Mouse (Mus musculus): ENCODE measurements around the gene Dip2a. TPM values are rescaled to one million over a fixed set of nuclear protein-coding genes. Genes with fewer than 3 reads are reported as not detected.

Dip2a gene
- polyA plus RNA-seq, 1 experiment from 2014 or later = 14.9 TPM

DNA sequence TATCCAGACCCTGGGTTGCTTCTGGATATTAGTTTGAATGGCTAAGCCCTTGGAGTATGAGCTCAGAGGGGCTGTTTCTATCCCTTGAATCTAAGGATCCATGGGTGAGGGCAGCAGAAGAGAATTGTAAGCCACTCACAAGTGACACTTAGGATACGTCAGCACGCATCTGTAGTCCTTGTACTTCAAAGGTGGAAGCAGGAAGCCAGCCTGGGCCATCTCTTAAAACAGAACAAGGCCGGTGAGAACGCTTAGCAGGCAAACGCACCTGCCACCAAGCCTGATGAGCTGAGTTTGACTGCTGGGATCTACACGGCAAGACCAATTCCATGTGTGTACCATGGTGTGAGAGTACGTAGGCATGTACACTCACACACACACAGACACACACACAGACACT is 87.9 kb downstream of the Dip2a start:
- Histone ChIP-seq H3K36me3 (peaks cover 17% of the 10 kb centered on the region), H3K4me3 (no peak overlapping the region), H3K4me2 (no peak overlapping the region), H3K9me3 (no peaks in the 10 kb centered on the region), H3K27ac (no peak overlapping the region), H3K9ac (no peak overlapping the region), H3K4me1 (replicated peaks) (peaks cover 24% of the 10 kb centered on the region), H3K27me3 (no peaks in the 10 kb centered on the region)
- no peak for ATAC-seq (ENCODE audit: low FRiP score)
- WGBS = 97% methylated on average over 7 of the region's 7 CpGs

DNA sequence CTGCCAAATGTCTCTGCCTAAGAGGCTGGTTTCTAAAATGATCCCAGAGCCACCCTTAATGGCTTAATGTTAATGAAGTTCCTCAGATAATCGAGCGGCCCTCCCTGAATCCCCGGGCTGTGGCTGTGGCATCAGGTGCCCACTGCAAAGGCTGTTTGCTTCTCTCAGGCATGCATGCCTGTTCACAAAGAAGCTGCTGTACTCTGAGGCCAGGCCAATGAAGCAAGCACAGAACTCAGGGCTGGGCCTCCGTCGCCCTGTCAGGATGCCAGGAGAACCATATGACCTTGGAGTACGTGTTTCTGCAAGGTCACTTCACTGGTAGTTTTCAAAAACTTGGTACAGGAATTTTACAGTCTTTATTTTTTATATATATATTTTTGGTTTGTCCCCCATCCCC is 89.5 kb downstream of the Dip2a start:
- WGBS = 60% methylated on average over 6 of the region's 6 CpGs
- H3K4me3 ChIP-seq = no peak overlapping the region
- peaks cover 24% of the 10 kb centered on the region for H3K4me1 ChIP-seq (replicated peaks)
- peaks cover 11% of the 10 kb centered on the region; the same call in 1 of the 2 replicates for H3K36me3 ChIP-seq
- ATAC-seq (ENCODE audit: low FRiP score) = no peak
- H3K27ac ChIP-seq = no peak overlapping the region
- H3K9ac ChIP-seq = no peak overlapping the region
- no peaks in the 10 kb centered on the region for H3K9me3 ChIP-seq
- H3K27me3 ChIP-seq = no peaks in the 10 kb centered on the region
- H3K4me2 ChIP-seq = no peak overlapping the region

DNA sequence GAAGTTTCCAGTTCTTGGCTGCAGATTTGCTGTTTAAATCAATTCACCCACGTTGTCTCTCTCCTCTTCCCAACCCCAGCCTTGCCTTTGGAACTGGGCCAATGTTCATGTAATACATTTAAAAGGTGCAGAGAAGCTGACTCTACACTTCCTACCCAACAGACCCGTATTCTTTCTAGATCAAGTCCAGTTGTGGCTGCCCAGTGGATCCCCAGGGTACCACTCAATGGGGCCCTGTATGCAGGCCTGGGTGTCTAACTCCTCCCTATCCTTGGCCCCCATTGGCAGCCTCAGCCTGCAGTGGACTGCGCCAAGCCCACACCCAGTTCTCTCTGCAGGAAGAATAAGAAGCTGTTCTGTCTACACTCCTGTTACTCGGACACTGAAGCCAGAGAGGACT is 91.6 kb downstream of the Dip2a start, which contains the start of gene S100b:
Gene S100b (plus strand): TSS at position 318 of the 400 bp plus-strand sequence.
- H3K9ac ChIP-seq = no peak within 1 kb of the TSS
- 58% methylated on average over 4 of the region's 4 CpGs for WGBS
- H3K36me3 ChIP-seq = peaks cover 3% of the 10 kb centered on the region; the same call in 1 of the 2 replicates
- 0 out of 2 replicates have a peak within 1 kb of the TSS, but pooled peaks have one; percentile 23 for H3K27ac ChIP-seq
- H3K4me2 ChIP-seq = no peak within 1 kb of the TSS
- H3K4me3 ChIP-seq = no peak within 1 kb of the TSS
- no peaks in the 10 kb centered on the region for H3K9me3 ChIP-seq
- ATAC-seq (ENCODE audit: low FRiP score) = 0 out of 2 replicates have a peak, but pooled peaks have one; percentile 43
- H3K27me3 ChIP-seq = no peaks in the 10 kb centered on the region
- 0 out of 2 replicates have a peak, but pooled peaks cover 17% of the 10 kb centered on the region for H3K4me1 ChIP-seq (replicated peaks)

DNA sequence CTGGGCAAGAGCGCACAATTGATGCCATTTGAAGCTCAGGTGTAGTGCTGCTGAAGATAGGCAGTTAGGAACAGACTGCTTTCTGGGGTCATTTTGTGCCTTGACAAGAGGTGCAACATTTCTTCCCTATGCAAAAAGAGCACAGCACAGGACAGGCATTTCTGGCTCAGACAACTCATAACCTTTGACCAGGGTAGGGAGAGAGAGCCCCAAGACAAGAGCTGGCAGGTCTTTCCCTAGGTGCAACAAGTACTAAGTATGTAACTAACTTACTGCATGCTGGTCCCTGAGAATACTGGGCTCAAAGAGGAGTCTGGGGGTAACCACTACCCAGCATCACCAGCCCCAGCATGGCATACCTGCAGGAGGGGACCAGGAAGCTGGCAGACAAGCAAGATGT is 92.0 kb downstream of the Dip2a start:
- Histone ChIP-seq H3K4me3 (no peak overlapping the region), H3K36me3 (peaks cover 3% of the 10 kb centered on the region; the same call in 1 of the 2 replicates), H3K9ac (no peak overlapping the region), H3K9me3 (no peaks in the 10 kb centered on the region), H3K4me2 (no peak overlapping the region), H3K27ac (no peak overlapping the region), H3K27me3 (no peaks in the 10 kb centered on the region), H3K4me1 (replicated peaks) (0 out of 2 replicates have a peak, but pooled peaks cover 19% of the 10 kb centered on the region)
- 98% methylated on average over 1 of the region's 1 CpGs for WGBS
- no peak for ATAC-seq (ENCODE audit: low FRiP score)

DNA sequence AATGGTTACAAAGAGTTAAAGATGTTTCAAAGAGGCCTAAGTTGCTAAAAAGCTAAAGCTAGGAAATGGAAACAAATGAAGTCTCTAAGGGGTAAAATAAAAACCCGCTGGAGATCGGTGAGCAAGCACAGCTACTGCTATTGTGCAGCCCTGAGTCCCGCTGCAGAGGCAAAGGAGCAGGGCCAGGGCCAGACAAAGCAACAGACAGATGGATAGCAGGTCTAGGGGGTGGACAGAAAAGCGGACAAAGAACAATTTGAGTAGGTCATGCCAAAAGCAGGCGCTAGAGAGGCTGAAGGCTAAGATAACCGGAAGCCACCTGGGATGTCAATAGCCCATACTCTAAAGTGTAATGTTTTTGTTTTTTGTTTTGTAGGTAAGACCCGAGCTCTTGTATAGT is 94.2 kb downstream of the Dip2a start:
- Histone ChIP-seq H3K9ac (no peak overlapping the region), H3K4me1 (replicated peaks) (0 out of 2 replicates have a peak, but pooled peaks cover 19% of the 10 kb centered on the region), H3K4me2 (no peak overlapping the region), H3K27ac (no peak overlapping the region), H3K4me3 (no peak overlapping the region), H3K27me3 (no peaks in the 10 kb centered on the region), H3K9me3 (no peaks in the 10 kb centered on the region), H3K36me3 (no peaks in the 10 kb centered on the region)
- WGBS = 56% methylated on average over 7 of the region's 7 CpGs
- no peak for ATAC-seq (ENCODE audit: low FRiP score)

DNA sequence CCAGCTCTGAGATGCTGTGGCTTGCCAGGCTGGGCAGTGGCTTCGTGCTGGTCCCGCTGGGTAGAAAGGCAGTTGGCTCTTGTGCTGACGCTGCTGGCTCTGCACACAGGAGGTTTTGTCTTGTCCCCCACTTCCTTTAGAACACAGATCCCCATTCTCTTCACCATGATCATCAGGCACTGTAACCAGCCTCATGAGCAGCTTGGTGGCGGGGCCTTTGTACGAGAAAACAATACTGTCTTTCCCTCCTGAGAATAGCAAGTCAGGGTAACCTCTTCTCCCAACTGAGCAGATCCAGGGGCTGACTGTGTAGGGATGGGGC is 96.5 kb downstream of the Dip2a start:
- no peak overlapping the region for H3K4me3 ChIP-seq
- no peak overlapping the region for H3K27ac ChIP-seq
- H3K36me3 ChIP-seq = no peaks in the 10 kb centered on the region
- no peak overlapping the region for H3K4me2 ChIP-seq
- no peak overlapping the region for H3K9ac ChIP-seq
- no peak for ATAC-seq (ENCODE audit: low FRiP score)
- H3K27me3 ChIP-seq = no peaks in the 10 kb centered on the region
- 59% methylated on average over 5 of the region's 5 CpGs for WGBS
- no peaks in the 10 kb centered on the region for H3K9me3 ChIP-seq
- H3K4me1 ChIP-seq (replicated peaks) = 0 out of 2 replicates have a peak, but pooled peaks cover 10% of the 10 kb centered on the region

DNA sequence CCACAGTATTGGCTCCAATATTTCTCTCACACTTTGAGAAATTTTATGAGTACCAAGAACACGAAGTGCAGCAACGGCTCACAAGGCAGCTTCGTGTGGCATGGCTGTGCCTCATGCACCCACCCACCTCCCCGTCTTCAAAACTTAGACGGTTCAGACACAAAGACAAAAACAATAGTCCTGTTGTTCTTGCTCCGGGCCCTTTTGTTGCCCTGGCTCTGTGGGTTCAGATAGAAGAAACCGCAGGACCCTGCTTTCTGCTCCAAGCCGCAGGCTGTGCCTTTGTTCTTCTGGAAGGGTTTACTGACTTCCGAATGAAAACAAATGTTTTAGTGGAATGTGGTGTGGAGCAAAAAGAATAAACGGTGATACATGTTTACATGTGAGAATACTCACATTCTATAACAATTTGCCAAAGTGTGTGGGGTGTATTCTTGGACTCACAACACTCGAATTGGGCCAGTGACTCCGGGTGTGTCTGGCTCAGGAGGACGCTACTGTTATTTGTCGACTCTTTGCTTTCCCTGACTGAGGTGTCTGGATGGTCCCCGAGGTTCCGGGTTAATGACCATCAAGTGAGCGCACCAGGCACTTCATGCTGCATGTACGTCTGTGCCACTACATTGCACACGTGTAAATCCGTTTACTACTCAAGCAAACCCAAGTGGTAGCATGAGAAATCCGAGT is 97.0 kb downstream of the Dip2a start:
- no peaks in the 10 kb centered on the region for H3K27me3 ChIP-seq
- H3K36me3 ChIP-seq = no peaks in the 10 kb centered on the region
- H3K27ac ChIP-seq = no peak overlapping the region
- WGBS = 28% methylated on average over 21 of the region's 21 CpGs
- H3K4me3 ChIP-seq = no peak overlapping the region
- H3K9me3 ChIP-seq = no peaks in the 10 kb centered on the region
- H3K9ac ChIP-seq = no peak overlapping the region
- no peak overlapping the region for H3K4me2 ChIP-seq
- 0 out of 2 replicates have a peak, but pooled peaks cover 5% of the 10 kb centered on the region for H3K4me1 ChIP-seq (replicated peaks)
- no peak for ATAC-seq (ENCODE audit: low FRiP score)

DNA sequence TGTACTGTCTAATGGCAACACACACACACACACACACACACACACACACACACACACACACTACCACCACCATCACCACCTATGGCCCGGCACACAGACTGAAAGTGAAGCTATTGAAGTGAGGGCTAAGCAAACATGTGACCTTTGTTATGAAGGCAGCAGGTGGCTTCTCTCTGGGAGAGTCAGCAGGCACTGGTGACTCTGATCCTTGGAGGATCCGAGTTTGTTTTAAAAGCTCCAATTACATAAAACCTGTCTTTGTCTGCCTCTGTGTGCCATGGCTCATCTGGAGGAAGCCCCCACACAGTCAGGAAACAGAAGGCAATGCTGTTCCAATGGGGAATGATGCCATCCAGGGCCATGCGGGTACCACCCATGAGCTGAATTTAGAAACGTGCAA is 98.5 kb downstream of the Dip2a start:
- no peak overlapping the region for H3K9ac ChIP-seq
- no peaks in the 10 kb centered on the region for H3K27me3 ChIP-seq
- no peaks in the 10 kb centered on the region for H3K36me3 ChIP-seq
- H3K4me1 ChIP-seq (replicated peaks) = 0 out of 2 replicates have a peak, but pooled peaks cover 3% of the 10 kb centered on the region
- H3K9me3 ChIP-seq = no peaks in the 10 kb centered on the region
- no peak overlapping the region for H3K27ac ChIP-seq
- WGBS = 63% methylated on average over 4 of the region's 4 CpGs
- no peak overlapping the region for H3K4me3 ChIP-seq
- ATAC-seq (ENCODE audit: low FRiP score) = no peak
- no peak overlapping the region for H3K4me2 ChIP-seq

DNA sequence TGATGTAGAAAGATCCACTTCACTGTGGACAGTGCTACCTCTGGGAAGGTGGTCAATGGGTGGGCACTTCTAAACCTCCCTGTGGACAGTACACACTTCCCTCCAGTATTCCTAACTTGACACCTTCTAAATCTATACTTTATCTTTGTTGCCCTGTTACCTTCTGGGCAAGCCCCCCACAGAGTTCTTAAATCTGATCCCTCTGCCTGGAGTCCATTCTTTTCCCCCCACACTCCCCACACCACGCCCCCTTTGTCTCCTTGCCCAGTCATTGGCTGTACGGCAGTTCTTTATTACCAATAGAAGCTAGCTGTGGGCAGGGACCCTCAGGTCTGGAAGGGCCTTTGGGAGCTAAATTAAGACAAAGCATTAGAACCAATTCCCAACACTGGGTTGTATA is 100.0 kb downstream of the Dip2a start:
- Histone ChIP-seq H3K4me3 (no peak overlapping the region), H3K27ac (no peak overlapping the region), H3K9me3 (no peaks in the 10 kb centered on the region), H3K4me1 (replicated peaks) (0 out of 2 replicates have a peak, but pooled peaks cover 3% of the 10 kb centered on the region), H3K27me3 (no peaks in the 10 kb centered on the region), H3K4me2 (no peak overlapping the region), H3K36me3 (no peaks in the 10 kb centered on the region), H3K9ac (no peak overlapping the region)
- WGBS = 78% methylated on average over 2 of the region's 2 CpGs
- ATAC-seq (ENCODE audit: low FRiP score) = no peak

DNA sequence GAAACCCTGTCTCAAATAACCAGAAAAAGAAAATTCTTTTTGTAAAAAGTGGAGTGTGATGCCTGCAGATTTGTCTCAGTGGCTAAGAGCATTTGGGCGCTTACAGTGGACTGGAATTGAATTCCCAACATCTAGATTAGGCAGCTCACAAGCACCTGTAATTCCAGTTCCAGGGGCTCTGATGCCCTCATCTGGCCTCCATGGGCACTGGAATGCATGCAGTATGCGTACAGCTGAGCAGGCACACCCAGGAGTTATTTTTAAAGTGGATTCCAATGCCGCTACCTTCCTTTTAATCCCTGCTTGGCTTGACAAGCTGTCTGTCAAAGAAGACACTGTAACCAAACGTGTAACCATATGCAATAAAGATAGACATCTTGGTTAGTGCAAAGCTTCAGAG is 105.7 kb downstream of the Dip2a start:
- 78% methylated on average over 4 of the region's 4 CpGs for WGBS
- 0 out of 2 replicates have a peak, but pooled peaks cover 4% of the 10 kb centered on the region for H3K27me3 ChIP-seq
- no peak overlapping the region for H3K4me2 ChIP-seq
- ATAC-seq (ENCODE audit: low FRiP score) = no peak
- peaks cover 9% of the 10 kb centered on the region; the same call in 1 of the 2 replicates for H3K36me3 ChIP-seq
- H3K4me3 ChIP-seq = no peak overlapping the region
- H3K4me1 ChIP-seq (replicated peaks) = peaks cover 26% of the 10 kb centered on the region
- no peak overlapping the region for H3K27ac ChIP-seq
- H3K9ac ChIP-seq = no peak overlapping the region
- no peaks in the 10 kb centered on the region for H3K9me3 ChIP-seq

DNA sequence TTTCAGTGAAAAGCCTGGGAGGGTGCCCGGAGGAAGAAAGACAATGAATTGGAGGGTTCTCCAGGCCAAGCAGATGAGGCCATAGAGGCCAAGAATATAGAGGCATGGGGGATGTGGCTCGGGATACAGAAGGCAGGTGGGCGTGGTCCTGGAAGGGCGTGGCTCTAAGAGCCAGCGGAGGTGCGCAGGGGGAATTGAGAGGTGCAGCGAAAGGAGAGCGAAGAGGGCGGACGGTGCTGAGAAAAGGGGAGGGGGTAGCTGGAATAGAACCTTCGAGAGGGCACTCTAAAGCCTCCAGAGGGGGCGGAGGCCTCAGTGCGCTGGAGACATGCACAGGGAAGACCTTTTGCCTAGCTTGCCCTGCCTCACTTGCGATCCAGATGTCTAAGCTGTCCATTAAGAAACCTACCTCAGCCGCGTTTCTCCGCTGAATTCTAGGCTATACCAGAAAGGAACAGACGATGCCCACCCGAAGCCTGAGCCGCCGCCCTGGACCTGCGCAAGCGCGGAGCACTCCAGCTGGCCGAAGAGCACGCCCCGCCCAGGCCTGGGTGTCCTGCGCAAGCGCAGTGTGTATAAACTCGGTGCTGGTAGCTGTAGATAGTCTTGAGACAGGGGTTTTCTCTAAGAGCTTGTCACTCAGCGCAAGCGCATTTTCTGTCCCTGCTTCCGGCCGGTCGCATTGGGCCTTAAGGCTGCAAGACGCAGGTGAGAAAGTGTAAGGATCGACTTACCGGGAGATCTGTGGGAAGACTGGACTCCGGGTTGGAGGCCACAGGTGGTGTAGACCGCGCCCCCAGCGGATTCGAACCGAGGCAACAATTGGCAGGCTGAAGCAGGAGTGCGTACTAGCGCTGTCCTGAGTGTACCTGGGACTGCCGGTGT is 107.5 kb downstream of the Dip2a start, which contains the start of gene Prmt2:
Gene Prmt2 (minus strand): TSS at position 525 of the 885 bp plus-strand sequence.
- under 1% methylated on average over 47 of the region's 47 CpGs for WGBS
- no peaks in the 10 kb centered on the region for H3K9me3 ChIP-seq
- 0 out of 2 replicates have a peak, but pooled peaks cover 4% of the 10 kb centered on the region for H3K27me3 ChIP-seq
- peak within 1 kb of the TSS; percentile 85 for H3K9ac ChIP-seq
- peaks cover 11% of the 10 kb centered on the region; the same call in 1 of the 2 replicates for H3K36me3 ChIP-seq
- H3K27ac ChIP-seq = peak within 1 kb of the TSS; percentile 97
- H3K4me1 ChIP-seq (replicated peaks) = peaks cover 31% of the 10 kb centered on the region
- H3K4me2 ChIP-seq = peak within 1 kb of the TSS; percentile 68
- ATAC-seq (ENCODE audit: low FRiP score) = peak; percentile 98
- H3K4me3 ChIP-seq = peak within 1 kb of the TSS; percentile 73

DNA sequence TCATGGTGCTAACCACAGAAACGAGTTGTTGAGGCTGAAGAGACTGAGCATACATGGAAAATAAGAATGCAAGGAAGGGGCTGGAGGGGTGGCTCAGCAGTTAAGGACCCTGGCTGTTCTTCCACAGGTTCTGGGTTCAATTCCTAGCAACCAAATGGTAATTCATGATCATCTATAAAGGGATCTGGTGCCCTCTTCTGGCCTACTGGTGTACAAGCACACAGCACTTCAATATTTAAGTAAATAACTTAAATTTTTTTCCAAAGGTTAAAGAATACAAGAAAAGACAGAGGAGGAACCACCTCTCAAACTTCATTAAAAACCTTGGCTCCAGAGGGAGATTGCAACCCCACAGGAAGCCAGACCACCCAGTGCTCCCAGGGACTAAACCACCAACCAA is 115.5 kb downstream of the Dip2a start:
- Histone ChIP-seq H3K9ac (no peak overlapping the region), H3K27me3 (no peaks in the 10 kb centered on the region), H3K4me1 (replicated peaks) (peaks cover 7% of the 10 kb centered on the region), H3K4me3 (no peak overlapping the region), H3K27ac (no peak overlapping the region), H3K36me3 (peaks cover 30% of the 10 kb centered on the region), H3K4me2 (no peak overlapping the region), H3K9me3 (no peaks in the 10 kb centered on the region)
- 65% methylated on average over 1 of the region's 1 CpGs for WGBS
- ATAC-seq (ENCODE audit: low FRiP score) = no peak
